Mouse (Mus musculus) ES-CJ7 (cell line): ENCODE measurements at regions not wholly inside any gene's neighbourhood (a gene's known extent, or its start where the extent isn't known, plus 50 kb on each side); places are given as distances from the start of the nearest gene placed in this dataset.
A peak's percentile ranks its signal among the peaks of the same experiment; 100 is the strongest.
"Not testable (repeated sequence)": the region's sequence is repeated elsewhere in the genome, so short reads cannot be mapped to it uniquely, and the experiment has no call there.

Experiments used
- DNase-seq: peaks from one replicate; pipeline ENCODE4 v3.0.0; 2011; ENCODE audit warnings: low read depth, low spot score

- DNase-seq: no peak
These were observed 505.4 kb downstream of the Sema5a start for GRCm38 (mm10) chr15:32749971-32750370.

DNA sequence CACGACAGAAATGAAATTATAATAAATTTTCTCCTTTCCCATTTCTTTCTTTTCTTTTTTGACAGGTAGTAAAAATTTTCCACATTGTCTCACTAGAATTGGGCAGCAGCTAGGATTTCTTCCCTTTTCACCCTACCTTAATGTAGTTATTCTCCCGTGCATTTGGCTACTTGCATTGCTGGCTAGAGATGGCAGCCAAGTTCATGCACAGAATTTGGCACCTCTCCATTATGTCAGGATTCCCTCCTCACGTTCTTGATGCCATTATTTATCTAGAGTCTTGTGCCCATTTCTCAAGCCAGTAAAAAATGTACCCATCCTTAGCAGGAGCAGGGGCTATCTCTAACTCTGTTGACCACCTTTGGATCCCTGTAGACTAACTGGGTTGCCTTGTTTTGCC lies 507.4 kb downstream of the Sema5a start:
- no peak for DNase-seq

- DNase-seq: no peak
These were observed 515.5 kb downstream of the Sema5a start for GRCm38 (mm10) chr15:32760141-32760540.

GRCm38 (mm10) chr15:32766011-32766701 lies 521.5 kb downstream of the Sema5a start:
- DNase-seq: no peak

- DNase-seq: no peak
These were observed 522.3 kb downstream of the Sema5a start for GRCm38 (mm10) chr15:32766746-32767471.

- DNase-seq: not testable (repeated sequence)
These were observed 533.6 kb downstream of the Sema5a start for GRCm38 (mm10) chr15:32778226-32778598.

GRCm38 (mm10) chr15:32778599-32779273 lies 534.1 kb downstream of the Sema5a start:
- peak; percentile 56 for DNase-seq

- not testable (repeated sequence) for DNase-seq
These were observed 534.6 kb downstream of the Sema5a start for GRCm38 (mm10) chr15:32779274-32779615.

GRCm38 (mm10) chr15:32781609-32782008 lies 537.0 kb downstream of the Sema5a start:
- not testable (repeated sequence) for DNase-seq

DNA sequence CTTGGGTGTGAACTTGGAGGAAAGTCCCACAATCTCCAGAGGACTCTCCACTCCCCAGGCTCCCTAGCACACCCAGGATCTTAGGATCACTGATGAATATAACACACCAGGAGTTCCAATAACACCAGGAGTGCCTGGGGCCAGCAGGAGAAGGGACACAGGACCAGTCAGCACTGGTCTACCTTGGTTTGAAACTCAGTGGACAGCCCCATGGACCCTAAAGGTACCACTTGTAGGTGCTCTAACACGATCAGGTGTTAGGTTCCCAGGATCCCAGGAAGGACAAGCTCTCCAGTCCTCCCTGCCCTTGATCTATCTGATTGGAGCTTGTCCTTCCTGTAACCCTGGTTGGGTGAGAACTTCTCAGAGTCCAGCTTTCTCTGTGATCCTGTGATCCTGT lies 554.6 kb downstream of the Sema5a start:
- no peak for DNase-seq

DNA sequence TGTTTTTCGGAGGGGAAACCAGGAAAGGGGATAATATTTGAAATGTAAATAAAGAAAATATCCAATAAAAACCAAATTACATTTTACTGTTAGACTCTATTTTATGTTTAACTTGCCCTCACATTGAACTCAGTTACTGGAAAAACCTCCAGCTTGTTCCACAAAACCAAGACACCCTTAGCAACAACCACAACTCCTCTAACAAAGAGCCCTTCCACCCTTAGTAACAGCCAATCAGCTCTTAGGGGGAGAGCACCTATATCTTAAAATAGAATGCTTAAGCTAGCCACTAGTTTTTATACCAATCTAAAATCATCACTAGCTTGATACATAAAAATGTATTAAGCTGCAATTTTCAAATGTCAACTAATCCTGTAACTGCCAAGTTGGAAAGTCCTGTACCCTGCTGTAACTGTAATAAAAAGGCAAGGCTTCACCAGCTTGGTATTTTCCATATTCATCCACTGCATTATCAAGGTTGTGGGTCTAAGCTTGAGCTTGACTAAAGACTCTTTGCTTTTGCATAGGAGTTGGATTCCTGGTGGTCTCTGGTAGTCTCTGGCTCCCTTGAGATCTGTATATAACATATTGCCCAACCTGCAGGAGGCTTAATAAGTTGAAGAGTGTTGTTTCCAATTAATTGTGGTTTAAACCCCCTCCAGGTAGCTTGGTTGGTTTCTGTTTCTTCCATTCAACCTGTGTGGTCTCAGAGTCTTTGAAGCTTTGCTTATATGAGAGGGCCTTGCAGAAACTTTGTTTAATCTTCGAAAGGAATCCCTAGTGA lies 566.4 kb downstream of the Sema5a start:
- DNase-seq: no peak

GRCm38 (mm10) chr15:32839966-32840365 lies 595.4 kb downstream of the Sema5a start:
- DNase-seq: no peak
